Mouse (Mus musculus) liver, postnatal 0 days (tissue): ENCODE results near the gene Tnfsf8. TPM values are rescaled to one million over a fixed set of nuclear protein-coding genes. Genes with fewer than 3 reads are reported as not detected.

ENCODE experiments used
- ATAC-seq: fragments of 200-750 bp; cut with Nextera tagmentation; 2 replicates; pipeline ENCODE4 v1.8.0; 2017; ENCODE audit warnings: mild to moderate bottlenecking, moderate library complexity
- DNase-seq: peaks from one replicate; pipeline ENCODE4 v3.0.0-alpha.2; 2016
- H3K27ac ChIP-seq: fragments of 300-500 bp; sonication (generic); 2 replicates; pipeline ENCODE4 v1.5.1; 2014; ENCODE audit warnings: antibody characterized with exemption, moderate library complexity, mild to moderate bottlenecking, low read depth
- H3K27me3 ChIP-seq: fragments of 300-500 bp; sonication (generic); 2 replicates; pipeline ENCODE4 v1.6.1; 2014; ENCODE audit warnings: low read length, control low read depth, mixed read lengths; ENCODE audit not compliant: insufficient read depth
- H3K36me3 ChIP-seq: fragments of 300-500 bp; sonication (generic); replicated peaks from 2 replicates; pipeline ENCODE4 v1.6.1; 2014; ENCODE audit warnings: mild to moderate bottlenecking, control low read depth, low read length, moderate library complexity, mixed read lengths; ENCODE audit not compliant: insufficient read depth
- H3K4me1 ChIP-seq: fragments of 300-500 bp; sonication (generic); 2 replicates; pipeline ENCODE4 v1.6.1; 2014; ENCODE audit warnings: antibody characterized with exemption, mild to moderate bottlenecking, control low read depth; ENCODE audit not compliant: insufficient read depth
- H3K4me2 ChIP-seq: fragments of 300-500 bp; sonication (generic); 2 replicates; pipeline ENCODE4 v1.6.1; 2014; ENCODE audit warnings: low read depth, mild to moderate bottlenecking, low read length, moderate library complexity, mixed read lengths
- H3K4me3 ChIP-seq: fragments of 300-500 bp; sonication (generic); 2 replicates; pipeline ENCODE4 v1.5.1; 2014; ENCODE audit warnings: low read depth, low read length
- H3K9ac ChIP-seq: fragments of 300-500 bp; sonication (generic); replicated peaks from 2 replicates; pipeline ENCODE4 v1.6.1; 2014; ENCODE audit warnings: mild to moderate bottlenecking, moderate library complexity
- H3K9me3 ChIP-seq: fragments of 300-500 bp; sonication (generic); 2 replicates; pipeline ENCODE4 v1.6.1; 2016; ENCODE audit warnings: mild to moderate bottlenecking, control low read depth, low read length, mixed read lengths
- CTCF ChIP-seq: sonication (generic); IDR thresholded peaks from 2 replicates; pipeline ENCODE4 v1.5.1; 2016; ENCODE audit warnings: antibody characterized with exemption, low read depth
- EP300 ChIP-seq: IDR thresholded peaks from 2 replicates; pipeline ENCODE4 v1.6.1; 2016; ENCODE audit warnings: antibody characterized with exemption, low read depth, mild to moderate bottlenecking
- WGBS: fragments of 180-500 bp; shearing (Covaris S2); extraction: QIAGEN DNeasy Blood & Tissue Kit; methylation state at CpG from one replicate; pipeline ENCODE4 v1.1.7; 2014; ENCODE audit not compliant: insufficient replicate concordance; 5-methylcytosine and 5-hydroxymethylcytosine counted together
- polyA plus RNA-seq: library from polyadenylated mRNA; unstranded; fragments of >200 nt; fragmentation: Nextera tagmentation; extraction: Ambion mirVana; gene quantifications from 2 replicates; pipeline ENCODE4 v1.2.1, GENCODE M21; 2015

The Tnfsf8 gene
- 0.05 TPM in 1 of 2 replicates, not detected in the other for polyA plus RNA-seq

DNA sequence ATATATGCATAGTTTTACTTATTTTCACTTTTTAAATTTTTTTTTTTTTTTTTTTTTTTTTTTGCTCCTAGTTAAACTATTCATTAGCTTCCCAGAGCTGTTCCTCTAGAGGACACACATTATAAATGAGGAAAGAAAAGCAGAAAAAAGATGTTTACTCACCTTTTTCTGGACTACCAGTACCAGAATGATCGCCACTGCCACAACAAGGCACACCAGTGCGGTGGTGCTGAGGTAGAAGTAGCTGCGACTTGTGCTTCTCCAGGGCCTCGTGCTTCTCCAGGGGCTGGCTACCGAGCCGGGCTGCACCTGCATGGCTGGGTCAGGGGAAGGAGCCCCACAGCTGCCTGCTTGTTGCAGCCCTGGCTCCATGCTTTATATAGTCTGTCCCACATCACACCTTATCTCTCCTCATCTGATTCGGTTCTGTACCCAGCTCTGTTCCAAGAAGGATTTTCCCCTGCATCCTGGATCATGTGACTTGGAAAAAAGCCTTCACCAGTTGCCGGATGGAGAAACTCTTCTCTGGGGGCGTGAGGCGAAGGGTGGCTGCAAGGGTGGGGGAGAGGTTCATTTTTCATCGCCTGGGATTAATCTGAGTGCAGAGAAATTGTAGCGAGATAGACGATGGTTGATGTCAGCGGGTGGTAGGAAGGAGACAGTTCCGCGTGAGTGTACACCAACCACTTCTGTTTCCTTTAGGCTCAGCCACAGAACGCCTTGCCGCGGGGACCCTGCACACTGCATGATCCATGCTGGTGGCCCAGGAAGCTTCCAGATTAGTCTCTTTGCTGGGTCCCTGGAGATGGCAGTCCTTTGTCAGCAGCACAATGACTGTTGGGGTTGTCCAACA, at the start of gene Tnfsf8:
TSS of gene Tnfsf8 (minus strand) at position 660 of the 853 bp plus-strand sequence.
- no peak within 1 kb of the TSS for H3K9ac ChIP-seq
- TF ChIP-seq CTCF (no peak), EP300 (no peak)
- DNase-seq, result no peak
- H3K36me3 ChIP-seq, result no peaks in the 10 kb centered on the region
- no peaks in the 10 kb centered on the region for H3K9me3 ChIP-seq
- no peak within 1 kb of the TSS for H3K27ac ChIP-seq
- no peaks in the 10 kb centered on the region for H3K27me3 ChIP-seq
- H3K4me1 ChIP-seq, result peaks cover 9% of the 10 kb centered on the region
- WGBS, result 45% methylated on average over 19 of the region's 19 CpGs
- no peak within 1 kb of the TSS for H3K4me3 ChIP-seq
- no peak for ATAC-seq
- peak within 1 kb of the TSS; percentile 7; the same call in 1 of the 2 replicates for H3K4me2 ChIP-seq

- no peaks in the 10 kb centered on the region for H3K27me3 ChIP-seq
- H3K9me3 ChIP-seq, result no peaks in the 10 kb centered on the region
- ATAC-seq, result no peak
- H3K4me1 ChIP-seq, result no peaks in the 10 kb centered on the region
- no peak overlapping the region for H3K4me2 ChIP-seq
- H3K9ac ChIP-seq, result no peak overlapping the region
- DNase-seq, result no peak
- TF ChIP-seq EP300 (no peak), CTCF (no peak)
- no peak overlapping the region for H3K27ac ChIP-seq
- H3K36me3 ChIP-seq, result no peaks in the 10 kb centered on the region
- WGBS, result 91% methylated on average over 1 of the region's 1 CpGs
- no peak overlapping the region for H3K4me3 ChIP-seq
Measured at GRCm38 (mm10) chr4:63908511-63908910, 47.4 kb upstream of the Tnfsf8 start.

GRCm38 (mm10) chr4:63907473-63907872, 46.3 kb upstream of the Tnfsf8 start:
- H3K9me3 ChIP-seq, result no peaks in the 10 kb centered on the region
- H3K27ac ChIP-seq, result no peak overlapping the region
- H3K27me3 ChIP-seq, result no peaks in the 10 kb centered on the region
- DNase-seq (no peak), ATAC-seq (no peak)
- H3K4me1 ChIP-seq, result no peaks in the 10 kb centered on the region
- H3K4me3 ChIP-seq, result no peak overlapping the region
- H3K9ac ChIP-seq, result no peak overlapping the region
- TF ChIP-seq EP300, result no peak
- no peak for TF ChIP-seq CTCF
- H3K4me2 ChIP-seq, result no peak overlapping the region
- H3K36me3 ChIP-seq, result no peaks in the 10 kb centered on the region

- Histone ChIP-seq H3K27me3 (no peaks in the 10 kb centered on the region), H3K4me3 (no peak overlapping the region), H3K9ac (no peak overlapping the region), H3K4me1 (no peaks in the 10 kb centered on the region), H3K4me2 (no peak overlapping the region), H3K27ac (no peak overlapping the region), H3K9me3 (no peaks in the 10 kb centered on the region), H3K36me3 (no peaks in the 10 kb centered on the region)
- WGBS, result 46% methylated on average over 3 of the region's 3 CpGs
- DNase-seq, result no peak
- TF ChIP-seq CTCF (no peak), EP300 (no peak)
- ATAC-seq, result no peak
Measured at GRCm38 (mm10) chr4:63906050-63906449, 44.9 kb upstream of the Tnfsf8 start.

- 43% methylated on average over 10 of the region's 10 CpGs for WGBS
- no peak overlapping the region for H3K9ac ChIP-seq
- H3K27me3 ChIP-seq, result no peaks in the 10 kb centered on the region
- DNase-seq (no peak), ATAC-seq (no peak; the same call in 1 of the 2 replicates)
- H3K4me3 ChIP-seq, result no peak overlapping the region
- H3K4me2 ChIP-seq, result no peak overlapping the region; the same call in 1 of the 2 replicates
- TF ChIP-seq EP300, result no peak
- TF ChIP-seq CTCF, result no peak
- H3K4me1 ChIP-seq, result no peaks in the 10 kb centered on the region
- H3K9me3 ChIP-seq, result no peaks in the 10 kb centered on the region
- H3K27ac ChIP-seq, result no peak overlapping the region
- no peaks in the 10 kb centered on the region for H3K36me3 ChIP-seq
Measured at GRCm38 (mm10) chr4:63899081-63899523, 38.0 kb upstream of the Tnfsf8 start.

DNA sequence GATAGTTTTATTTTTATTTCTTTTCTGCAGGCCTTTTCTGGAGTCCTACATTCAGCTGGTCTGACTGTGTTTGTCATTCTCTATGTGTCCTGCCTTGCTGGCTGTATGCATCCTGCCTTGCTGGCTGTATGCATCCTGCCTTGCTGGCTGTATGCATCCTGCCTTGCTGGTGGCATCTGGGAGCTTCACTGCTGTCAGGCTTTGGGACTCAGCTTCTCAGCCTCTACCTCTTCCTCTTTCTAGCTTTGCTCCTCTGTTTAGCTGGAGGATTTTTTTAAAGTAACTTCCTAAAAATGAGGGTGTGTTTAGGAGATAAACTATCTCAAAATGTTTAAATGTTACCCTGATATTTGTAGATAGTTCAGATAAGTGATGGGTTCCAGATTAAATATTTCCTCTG, 36.0 kb upstream of the Tnfsf8 start:
- DNase-seq, result no peak
- ATAC-seq, result no peak
- Histone ChIP-seq H3K9me3 (no peaks in the 10 kb centered on the region), H3K4me1 (no peaks in the 10 kb centered on the region), H3K27ac (no peak overlapping the region), H3K4me3 (no peak overlapping the region), H3K27me3 (no peaks in the 10 kb centered on the region), H3K36me3 (no peaks in the 10 kb centered on the region), H3K9ac (no peak overlapping the region), H3K4me2 (no peak overlapping the region)
- TF ChIP-seq EP300 (no peak), CTCF (no peak)
